ENCODE assay signal across 16 mouse cellular contexts in genomic region chr19:29926101-29926755, GRCm38 (mm10). TPM values are rescaled to one million over a fixed set of nuclear protein-coding genes. Genes with fewer than 3 reads are reported as not detected.
DNase-seq lines count a peak whose midpoint lies in the region; ATAC-seq and TF ChIP-seq lines count a peak whose summit lies in the region.
"Had no signal": no experiment of that assay in that cellular context is flagged by ENCODE, and none has a peak within 500 bp of the region (broad histone marks: within the 10 kb centered on the region; RNA-seq: fewer than 3 reads in every experiment).

No protein-coding gene starts in this region.

- intact Hi-C loops in left cerebral cortex, adult 2 months (cut with DNase I): loop anchor here (5.0 kb wide), 1 partner anchor 84 kb away; no protein-coding TSS in a partner anchor
- intact Hi-C loops in left cerebral cortex, postnatal 10 days (cut with DNase I): no loop called here

- H3K27ac ChIP-seq in left cerebral cortex, adult 2 months: peak overlapping the region; percentile 34; the same call in 1 of the 2 replicates
- 0 out of 2 replicates have a peak overlapping the region, but pooled peaks have one; percentile 15 for H3K27ac ChIP-seq in heart, embryonic 12.5 days (ENCODE audit: poor library complexity, severe bottlenecking)
- 0 out of 2 replicates have a peak overlapping the region, but pooled peaks have one; percentile 6 for H3K27ac ChIP-seq in heart, postnatal 0 days (ENCODE audit: low read depth)
- H3K27ac ChIP-seq in neural tube, embryonic 15.5 days (replicated peaks): no peak overlapping the region
- H3K27ac ChIP-seq: midbrain, embryonic 12.5 days; neural tube, embryonic 13.5 days had no signal

- ATAC-seq in heart, embryonic 12.5 days (ENCODE audit: insufficient number of reproducible peaks, low FRiP score): no peak
- no peak for ATAC-seq in heart, postnatal 0 days (ENCODE audit: insufficient read depth, low read depth)
- no peak for ATAC-seq in neural tube, embryonic 15.5 days (ENCODE audit: low FRiP score)
- ATAC-seq: forebrain, embryonic 16.5 days had no signal

- no peak for DNase-seq in left cerebral cortex, adult 2 months (ENCODE audit: extremely low spot score in 1 of 2, low spot score in 2 of 2)
- no peak for DNase-seq in left cerebral cortex, postnatal 10 days (ENCODE audit: extremely low spot score in 1 of 2, low spot score in 2 of 2)
- DNase-seq in heart, postnatal 0 days (ENCODE audit: low spot score): no peak
- DNase-seq in kidney, postnatal 36 days: peak; percentile 43 to 68
- DNase-seq in adrenal gland, postnatal 14 days: no peak
- no peak for DNase-seq in layer of hippocampus, adult 8-10 months (ENCODE audit: low spot score in 2 of 2)
- DNase-seq: cerebellum, adult 18-20 months; layer of hippocampus, adult 9-11 months; liver; right cerebral cortex, adult 18-20 months had no signal

- H3K36me3 ChIP-seq in heart, embryonic 12.5 days: no peaks in the 10 kb centered on the region
- no peaks in the 10 kb centered on the region for H3K36me3 ChIP-seq in heart, postnatal 0 days (replicated peaks; ENCODE audit: control insufficient read depth, insufficient read depth, low read length)
- no peaks in the 10 kb centered on the region for H3K36me3 ChIP-seq in neural tube, embryonic 15.5 days
- H3K36me3 ChIP-seq: midbrain, embryonic 12.5 days; neural tube, embryonic 13.5 days had no signal

- TF ChIP-seq CTCF in left cerebral cortex, adult 2 months (IDR thresholded peaks at IDR 0.05): no peak
- TF ChIP-seq CTCF in heart, postnatal 0 days (IDR thresholded peaks at IDR 0.05; ENCODE audit: low read depth): no peak

- H3K4me1 ChIP-seq in heart, embryonic 12.5 days (replicated peaks): peaks cover 26% of the 10 kb centered on the region
- H3K4me1 ChIP-seq in heart, postnatal 0 days (ENCODE audit: control insufficient read depth, insufficient read depth): peaks cover 18% of the 10 kb centered on the region; the same call in 1 of the 2 replicates
- peaks cover 18% of the 10 kb centered on the region for H3K4me1 ChIP-seq in neural tube, embryonic 15.5 days
- H3K4me1 ChIP-seq: midbrain, embryonic 12.5 days had no signal

- no peaks in the 10 kb centered on the region for H3K27me3 ChIP-seq in heart, embryonic 12.5 days (replicated peaks)
- H3K27me3 ChIP-seq in heart, postnatal 0 days (ENCODE audit: control insufficient read depth, insufficient read depth, low read length): peaks cover 9% of the 10 kb centered on the region; the same call in 1 of the 2 replicates
- no peaks in the 10 kb centered on the region for H3K27me3 ChIP-seq in neural tube, embryonic 15.5 days (replicated peaks)
- H3K27me3 ChIP-seq: midbrain, embryonic 12.5 days; neural tube, embryonic 13.5 days had no signal

- peaks cover 4% of the 10 kb centered on the region for H3K9me3 ChIP-seq in heart, embryonic 12.5 days (replicated peaks)
- H3K9me3 ChIP-seq in heart, postnatal 0 days (replicated peaks; ENCODE audit: control insufficient read depth, low read length): no peaks in the 10 kb centered on the region
- H3K9me3 ChIP-seq in neural tube, embryonic 15.5 days (replicated peaks): no peaks in the 10 kb centered on the region
- H3K9me3 ChIP-seq: midbrain, embryonic 12.5 days; neural tube, embryonic 13.5 days had no signal

- WGBS in heart, embryonic 12.5 days: 34% methylated on average over 12 of the region's 12 CpGs
- 25% methylated on average over 12 of the region's 12 CpGs for WGBS in heart, postnatal 0 days
- WGBS in neural tube, embryonic 15.5 days: 55% methylated on average over 12 of the region's 12 CpGs

- H3K4me2 ChIP-seq in heart, embryonic 12.5 days: peak overlapping the region; percentile 37
- H3K4me2 ChIP-seq in heart, postnatal 0 days (ENCODE audit: low read depth, low read length): peak overlapping the region; percentile 24
- no peak overlapping the region for H3K4me2 ChIP-seq in neural tube, embryonic 15.5 days
- H3K4me2 ChIP-seq: midbrain, embryonic 12.5 days; neural tube, embryonic 13.5 days had no signal

- peak overlapping the region; percentile 24 for H3K4me3 ChIP-seq in left cerebral cortex, adult 2 months
- no peak overlapping the region for H3K4me3 ChIP-seq in heart, embryonic 12.5 days
- no peak overlapping the region for H3K4me3 ChIP-seq in heart, postnatal 0 days (ENCODE audit: low read depth, low read length)
- no peak overlapping the region for H3K4me3 ChIP-seq in neural tube, embryonic 15.5 days (replicated peaks)
- H3K4me3 ChIP-seq: midbrain, embryonic 12.5 days; neural tube, embryonic 13.5 days had no signal

- no peak for TF ChIP-seq EP300 in heart, postnatal 0 days (IDR thresholded peaks at IDR 0.05; ENCODE audit: low read depth)

- no peak overlapping the region for H3K9ac ChIP-seq in heart, embryonic 12.5 days
- H3K9ac ChIP-seq in heart, postnatal 0 days (replicated peaks; ENCODE audit: low read depth, low read length): no peak overlapping the region
- no peak overlapping the region for H3K9ac ChIP-seq in neural tube, embryonic 15.5 days (replicated peaks)
- H3K9ac ChIP-seq: midbrain, embryonic 12.5 days; neural tube, embryonic 13.5 days had no signal

RNA-seq across cellular contexts. Expression of gene Il33, which starts 1.3 kb away (rescaled TPM):
- 10 to 100 TPM; 29.9 to 37.1 TPM for total RNA-seq in left cerebral cortex, adult 2 months (2021)
- total RNA-seq in left cerebral cortex, postnatal 10 days (2021): 1 to 10 TPM; 5.8 to 6.2 TPM
- polyA plus RNA-seq in heart, embryonic 12.5 days (2016; fragmentation: Nextera tagmentation; extraction: Ambion mirVana): 5.3 and 5.5 TPM in 2 replicates
- 1.4 and 1.6 TPM in 2 replicates for total RNA-seq in heart, postnatal 0 days (2014; rRNA removed; ENCODE audit: low replicate concordance)
- polyA plus RNA-seq in heart, postnatal 0 days (2015; fragmentation: Nextera tagmentation; extraction: Ambion mirVana): 4.2 and 6.2 TPM in 2 replicates
- total RNA-seq in adrenal gland, postnatal 14 days (2021): 12.7 and 16.9 TPM in 2 replicates
- 100 to 1,000 TPM in 2 of 4 experiments, 10 to 100 TPM in 2; 73.4 to 112 (median 96.0) TPM for total RNA-seq in layer of hippocampus, adult 8-10 months (2022)
- polyA plus RNA-seq in neural tube, embryonic 15.5 days (2015; fragmentation: Nextera tagmentation; extraction: Ambion mirVana): 5.0 and 6.0 TPM in 2 replicates
- total RNA-seq: hematopoietic stem cell, adult 5-6 weeks had no signal

Comparison
In these comparisons a context has a peak if more than half of its experiments do, and no peak if none do; other contexts are left out.
1. DNase-seq: peak in kidney, postnatal 36 days (2 of 2); none in left cerebral cortex, adult 2 months (0 of 2), left cerebral cortex, postnatal 10 days (0 of 2), heart, postnatal 0 days (single experiment), adrenal gland, postnatal 14 days (single experiment) and layer of hippocampus, adult 8-10 months (0 of 2).